10 mouse cellular contexts compared by ENCODE assay signal in the genomic region with DNA sequence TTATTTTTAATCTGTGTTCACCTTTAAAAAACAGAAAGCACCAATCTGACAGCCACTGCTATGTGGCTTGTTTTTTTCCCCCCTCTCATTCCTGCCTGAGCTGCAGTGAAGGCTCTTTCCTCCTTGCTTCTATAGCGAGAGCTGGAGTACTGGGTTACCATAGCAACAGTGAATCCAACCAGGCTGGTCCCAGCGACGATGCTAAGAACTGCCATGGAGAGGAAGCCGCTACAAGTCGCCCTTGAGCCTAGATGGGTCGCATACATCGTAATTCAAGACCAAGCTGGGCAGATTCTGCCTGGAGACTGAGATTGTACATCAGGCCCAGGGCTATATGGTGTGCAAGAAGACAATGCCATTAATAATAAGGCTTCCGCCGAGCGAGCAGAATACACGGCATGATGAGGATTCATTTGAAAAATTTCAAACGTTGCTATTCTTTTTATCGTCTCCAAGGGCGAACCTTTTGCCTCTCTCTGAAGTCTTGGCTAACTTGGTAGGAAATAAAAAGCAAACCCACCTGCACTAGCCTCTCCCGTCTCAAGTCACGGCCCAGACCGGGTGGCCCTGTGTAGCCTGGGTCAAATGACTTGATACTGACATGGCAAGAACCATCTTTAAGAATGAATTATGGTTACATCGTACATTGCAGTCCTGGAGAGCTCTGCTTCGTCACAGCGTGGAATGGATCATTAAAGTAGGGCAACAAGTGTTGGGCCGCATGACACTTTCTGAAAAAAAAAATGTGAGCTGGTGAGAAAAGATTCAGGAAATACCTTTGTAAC. TPM values are rescaled to one million over a fixed set of nuclear protein-coding genes. Genes with fewer than 3 reads are reported as not detected.
DNase-seq lines count a peak whose midpoint lies in the region; ATAC-seq and TF ChIP-seq lines count a peak whose summit lies in the region.
"Had no signal": no experiment of that assay in that cellular context is flagged by ENCODE, and none has a peak within 500 bp of the region (broad histone marks: within the 10 kb centered on the region; RNA-seq: fewer than 3 reads in every experiment).

No protein-coding gene starts in this region.

- H3K9me3 ChIP-seq in lung, embryonic 14.5 days (ENCODE audit: low read depth, low read length) = no peaks in the 10 kb centered on the region
- no peaks in the 10 kb centered on the region for H3K9me3 ChIP-seq in hindbrain, embryonic 15.5 days
- no peaks in the 10 kb centered on the region for H3K9me3 ChIP-seq in limb, embryonic 10.5 days (replicated peaks)
- H3K9me3 ChIP-seq: liver, embryonic 13.5 days had no signal

- no peak overlapping the region for H3K4me2 ChIP-seq in lung, embryonic 14.5 days
- peak overlapping the region; percentile 40 for H3K4me2 ChIP-seq in hindbrain, embryonic 15.5 days
- H3K4me2 ChIP-seq: liver, embryonic 13.5 days had no signal

- H3K27me3 ChIP-seq in lung, embryonic 14.5 days (ENCODE audit: insufficient read depth, low read length) = no peaks in the 10 kb centered on the region
- H3K27me3 ChIP-seq in hindbrain, embryonic 15.5 days = no peaks in the 10 kb centered on the region
- peaks cover 3% of the 10 kb centered on the region; the same call in 1 of the 2 replicates for H3K27me3 ChIP-seq in limb, embryonic 10.5 days (ENCODE audit: low read depth, poor library complexity, severe bottlenecking)
- H3K27me3 ChIP-seq: liver, embryonic 13.5 days had no signal

- peak; percentile 79 for DNase-seq in lung, embryonic 14.5 days
- DNase-seq in lung, postnatal 25 days (ENCODE audit: low spot score) = no peak
- peak; percentile 88 for DNase-seq in embryo, embryonic 11 days
- DNase-seq in limb, embryonic 10.5 days (ENCODE audit: low spot score) = peak; percentile 56
- DNase-seq in right cerebral cortex, postnatal 25 days = peak; percentile 77
- DNase-seq in gastrocnemius, adult 18-20 months (ENCODE audit: low spot score) = no peak
- no peak for DNase-seq in spleen, postnatal 36 days (ENCODE audit: low spot score in 2 of 2)
- DNase-seq: liver, embryonic 13.5 days had no signal

- no peak overlapping the region for H3K4me3 ChIP-seq in lung, embryonic 14.5 days (ENCODE audit: low read depth, low read length)
- no peak overlapping the region for H3K4me3 ChIP-seq in hindbrain, embryonic 15.5 days
- peak overlapping the region; percentile 15 for H3K4me3 ChIP-seq in limb, embryonic 10.5 days
- H3K4me3 ChIP-seq: liver, embryonic 13.5 days had no signal

- TF ChIP-seq CTCF in lung, embryonic 14.5 days (IDR thresholded peaks at IDR 0.05; ENCODE audit: low read depth) = no peak

- H3K9ac ChIP-seq in lung, embryonic 14.5 days = no peak overlapping the region
- no peak overlapping the region for H3K9ac ChIP-seq in hindbrain, embryonic 15.5 days
- H3K9ac ChIP-seq: liver, embryonic 13.5 days had no signal

- H3K4me1 ChIP-seq in lung, embryonic 14.5 days (ENCODE audit: insufficient read depth) = no peaks in the 10 kb centered on the region
- H3K4me1 ChIP-seq in hindbrain, embryonic 15.5 days (replicated peaks) = peaks cover 28% of the 10 kb centered on the region
- peaks cover 16% of the 10 kb centered on the region for H3K4me1 ChIP-seq in limb, embryonic 10.5 days

- WGBS in lung, embryonic 14.5 days = 32% methylated on average over 21 of the region's 21 CpGs
- WGBS in hindbrain, embryonic 15.5 days = 18% methylated on average over 21 of the region's 21 CpGs
- WGBS in limb, embryonic 10.5 days = 32% methylated on average over 21 of the region's 21 CpGs

- H3K36me3 ChIP-seq in lung, embryonic 14.5 days (ENCODE audit: insufficient read depth) = no peaks in the 10 kb centered on the region
- H3K36me3 ChIP-seq in hindbrain, embryonic 15.5 days = no peaks in the 10 kb centered on the region
- no peaks in the 10 kb centered on the region for H3K36me3 ChIP-seq in limb, embryonic 10.5 days

- ATAC-seq in lung, embryonic 14.5 days (ENCODE audit: insufficient read depth) = peak; percentile 60; the same call in 1 of the 2 replicates
- peak; percentile 94 for ATAC-seq in hindbrain, embryonic 15.5 days (ENCODE audit: low FRiP score, low read depth)
- ATAC-seq: Patski had no signal

- no peak overlapping the region for H3K27ac ChIP-seq in lung, embryonic 14.5 days (ENCODE audit: low read depth)
- H3K27ac ChIP-seq in hindbrain, embryonic 15.5 days (replicated peaks) = peak overlapping the region; percentile 78
- H3K27ac ChIP-seq in limb, embryonic 10.5 days = no peak overlapping the region
- H3K27ac ChIP-seq: liver, embryonic 13.5 days had no signal

RNA-seq across cellular contexts. Expression of a gene that starts 38.8 kb away (rescaled TPM):
- polyA plus RNA-seq in lung, embryonic 14.5 days (2014; fragmentation: Nextera tagmentation; extraction: Ambion mirVana) = 10.9 and 11.7 TPM in 2 replicates
- polyA plus RNA-seq in hindbrain, embryonic 15.5 days (2015; fragmentation: Nextera tagmentation; extraction: Ambion mirVana) = 12.5 and 13.1 TPM in 2 replicates
- polyA plus RNA-seq in limb, embryonic 10.5 days (2016; fragmentation: Nextera tagmentation; extraction: Ambion mirVana) = 0.35 and 0.48 TPM in 2 replicates
- total RNA-seq in gastrocnemius, adult 18-20 months (2021) = under 1 TPM; 0.43 to 0.85 TPM

Comparison
In these comparisons a context has a peak if more than half of its experiments do, and no peak if none do; other contexts are left out.
1. DNase-seq: peak in lung, embryonic 14.5 days (single experiment), embryo, embryonic 11 days (single experiment), limb, embryonic 10.5 days (single experiment) and right cerebral cortex, postnatal 25 days (single experiment); none in lung, postnatal 25 days (single experiment), gastrocnemius, adult 18-20 months (single experiment) and spleen, postnatal 36 days (0 of 2).